Mouse (Mus musculus): ENCODE data around the gene Trp53i11. TPM values are rescaled to one million over a fixed set of nuclear protein-coding genes. Genes with fewer than 3 reads are reported as not detected.

The Trp53i11 gene
- polyA plus RNA-seq, 1 experiment from 2014 or later = 142 TPM

DNA sequence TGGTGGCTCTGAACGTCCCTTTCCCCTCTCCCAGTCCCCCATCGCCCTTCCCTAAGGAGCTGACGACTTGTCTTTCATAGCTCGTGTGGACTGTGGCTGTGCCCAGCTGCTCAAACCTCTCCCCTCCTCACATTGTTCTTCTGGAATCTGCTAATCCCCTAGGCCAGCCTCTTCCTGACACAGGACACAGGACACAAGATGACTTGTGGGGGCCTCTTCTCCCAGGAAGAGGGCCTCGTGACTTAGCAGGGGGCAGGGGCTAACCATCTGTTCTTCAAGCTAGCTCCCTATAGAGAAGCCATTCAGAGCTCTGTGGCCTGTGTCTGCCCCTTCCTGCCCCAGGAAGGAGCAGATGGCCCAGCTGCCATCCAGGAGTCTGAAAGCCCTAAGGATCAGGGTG lies 13.2 kb upstream of the Trp53i11 start:
- no peak overlapping the region for H3K9ac ChIP-seq (replicated peaks)
- H3K4me3 ChIP-seq = no peak overlapping the region
- WGBS = 2% methylated on average over 5 of the region's 5 CpGs
- peaks cover 72% of the 10 kb centered on the region for H3K4me1 ChIP-seq
- H3K27me3 ChIP-seq = peaks cover 15% of the 10 kb centered on the region
- ATAC-seq (ENCODE audit: low FRiP score, low read depth) = peak; percentile 63
- peak overlapping the region; percentile 93 for H3K27ac ChIP-seq (replicated peaks)
- H3K4me2 ChIP-seq (replicated peaks) = peak overlapping the region; percentile 15; the same call in 1 of the 2 replicates
- no peaks in the 10 kb centered on the region for H3K9me3 ChIP-seq
- no peaks in the 10 kb centered on the region for H3K36me3 ChIP-seq

DNA sequence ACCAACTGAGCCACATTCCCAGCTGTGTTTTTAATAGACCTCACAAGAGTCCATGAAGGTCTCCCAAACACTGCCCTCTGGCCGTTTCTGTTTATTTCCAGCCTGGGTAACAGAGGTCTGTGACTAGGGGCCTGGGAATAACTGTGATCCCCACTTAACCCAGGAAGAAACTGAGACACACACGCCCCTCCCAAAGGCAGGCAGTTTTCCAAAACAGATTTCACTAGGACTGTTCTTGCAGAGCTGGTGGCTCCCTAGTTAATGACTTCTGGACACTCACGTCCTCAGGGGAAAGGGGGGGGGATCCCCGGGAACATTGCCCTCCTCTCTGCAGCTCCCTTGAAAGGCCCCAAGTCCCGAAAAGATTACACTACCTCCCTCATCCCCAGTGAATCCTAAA lies 12.1 kb upstream of the Trp53i11 start:
- no peak overlapping the region for H3K4me2 ChIP-seq (replicated peaks)
- peak overlapping the region; percentile 93 for H3K27ac ChIP-seq (replicated peaks)
- H3K9me3 ChIP-seq = no peaks in the 10 kb centered on the region
- peaks cover 21% of the 10 kb centered on the region for H3K27me3 ChIP-seq
- WGBS = 21% methylated on average over 5 of the region's 5 CpGs
- H3K36me3 ChIP-seq = no peaks in the 10 kb centered on the region
- no peak for ATAC-seq (ENCODE audit: low FRiP score, low read depth)
- H3K4me1 ChIP-seq = peaks cover 83% of the 10 kb centered on the region
- no peak overlapping the region for H3K9ac ChIP-seq (replicated peaks)
- H3K4me3 ChIP-seq = no peak overlapping the region

DNA sequence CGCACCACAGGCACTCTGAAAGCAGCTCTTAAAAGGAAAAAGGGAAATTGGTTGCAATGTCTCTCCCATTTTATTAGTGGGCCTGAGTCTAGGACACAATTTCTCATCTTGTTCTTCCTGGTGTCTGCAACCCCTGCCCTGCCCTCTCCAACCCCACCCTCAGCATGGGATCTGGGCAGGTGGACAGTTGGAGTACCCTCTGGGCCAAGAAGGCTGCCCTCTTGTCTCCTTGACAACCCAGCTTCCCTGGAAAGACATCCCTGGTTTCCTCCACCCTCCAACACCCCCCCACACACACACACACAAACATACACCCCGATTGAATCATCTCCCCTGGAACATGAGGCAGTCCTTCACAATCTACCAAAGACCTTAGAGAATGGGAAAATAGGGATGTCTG lies 11.6 kb upstream of the Trp53i11 start:
- Histone ChIP-seq H3K9ac (replicated peaks) (no peak overlapping the region), H3K4me3 (no peak overlapping the region), H3K4me2 (replicated peaks) (0 out of 2 replicates have a peak overlapping the region, but pooled peaks have one; percentile 31), H3K27me3 (peaks cover 21% of the 10 kb centered on the region), H3K27ac (replicated peaks) (peak overlapping the region; percentile 93), H3K36me3 (no peaks in the 10 kb centered on the region), H3K9me3 (no peaks in the 10 kb centered on the region), H3K4me1 (peaks cover 87% of the 10 kb centered on the region)
- ATAC-seq (ENCODE audit: low FRiP score, low read depth) = no peak
- 70% methylated on average over 2 of the region's 2 CpGs for WGBS

DNA sequence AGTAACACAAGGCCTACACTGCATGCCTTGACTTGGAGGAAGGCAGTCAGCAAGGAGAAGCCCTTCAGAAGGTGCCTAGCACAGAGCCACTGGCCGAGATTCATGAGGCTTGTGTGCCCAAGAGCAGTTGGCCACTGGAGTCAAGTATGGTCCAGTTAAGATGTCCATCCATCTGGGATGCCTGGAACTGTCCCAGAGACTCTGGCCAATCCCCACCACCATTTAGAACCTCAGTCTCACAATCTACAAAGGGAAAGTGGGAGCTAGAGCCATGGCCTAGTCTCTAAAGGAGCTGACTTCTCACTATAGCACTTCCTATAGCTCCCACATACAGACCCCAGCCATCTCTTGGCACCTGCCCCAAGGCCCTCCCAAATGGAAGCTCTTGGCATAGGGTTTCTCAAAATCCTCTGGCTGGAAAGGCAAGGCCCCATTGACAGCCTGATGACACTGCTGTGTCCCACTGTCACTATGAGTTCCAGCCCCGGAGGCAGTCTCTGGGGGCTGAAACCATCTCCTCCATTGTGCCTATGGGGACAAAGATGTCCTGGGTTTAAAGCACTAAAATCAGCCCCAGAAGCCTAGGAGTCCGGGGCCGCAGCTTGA lies 11.1 kb upstream of the Trp53i11 start:
- ATAC-seq (ENCODE audit: low FRiP score, low read depth) = peak; percentile 4
- peak overlapping the region; percentile 31 for H3K4me2 ChIP-seq (replicated peaks)
- no peak overlapping the region for H3K4me3 ChIP-seq
- 19% methylated on average over 4 of the region's 4 CpGs for WGBS
- H3K36me3 ChIP-seq = no peaks in the 10 kb centered on the region
- no peaks in the 10 kb centered on the region for H3K9me3 ChIP-seq
- peak overlapping the region; percentile 93 for H3K27ac ChIP-seq (replicated peaks)
- peaks cover 21% of the 10 kb centered on the region for H3K27me3 ChIP-seq
- H3K4me1 ChIP-seq = peaks cover 82% of the 10 kb centered on the region
- 0 out of 2 replicates have a peak overlapping the region, but pooled peaks have one; percentile 4 for H3K9ac ChIP-seq (replicated peaks)

DNA sequence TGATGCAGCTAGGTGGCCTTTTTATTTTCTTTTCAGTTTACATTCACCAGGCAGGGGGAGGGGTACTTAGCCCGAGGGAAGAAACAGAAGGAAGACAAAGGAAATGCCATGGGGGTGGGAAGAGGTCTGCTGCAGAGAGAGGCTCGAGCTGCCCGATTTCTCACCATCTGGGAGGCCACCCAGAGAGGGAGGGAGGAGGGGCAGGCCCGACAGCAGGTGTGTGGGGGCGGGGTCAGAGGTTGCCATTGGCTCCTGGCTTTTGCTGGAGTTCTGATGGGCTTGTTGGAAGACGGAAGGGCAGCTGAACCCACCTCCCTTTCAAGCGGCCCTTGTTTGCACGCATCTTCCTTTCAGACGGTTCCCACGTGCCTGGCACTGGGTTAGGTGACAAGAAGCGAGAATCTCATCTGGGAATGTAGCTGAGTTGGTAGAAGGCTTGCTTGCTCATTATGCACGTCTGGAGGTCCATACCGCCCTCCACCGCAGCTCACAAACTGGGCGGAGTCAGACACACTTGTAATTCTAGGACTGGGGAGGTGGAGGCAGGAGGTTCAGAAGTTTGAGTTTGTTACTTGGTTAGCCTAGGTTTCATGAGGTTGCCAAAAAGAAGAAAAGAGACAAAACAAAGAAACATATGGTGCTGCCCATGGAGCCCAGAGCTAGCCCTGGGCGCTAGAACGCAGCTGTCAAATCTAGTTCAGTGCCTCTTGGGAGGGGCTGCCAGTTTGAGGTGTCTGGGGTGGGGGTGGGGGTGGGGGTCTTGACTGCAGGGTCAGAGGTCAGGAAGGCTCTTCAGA lies 10.3 kb upstream of the Trp53i11 start:
- 4% methylated on average over 17 of the region's 17 CpGs for WGBS
- ATAC-seq (ENCODE audit: low FRiP score, low read depth) = peak; percentile 66
- 0 out of 2 replicates have a peak overlapping the region, but pooled peaks have one; percentile 7 for H3K4me3 ChIP-seq
- no peaks in the 10 kb centered on the region for H3K9me3 ChIP-seq
- peak overlapping the region; percentile 31 for H3K4me2 ChIP-seq (replicated peaks)
- H3K27me3 ChIP-seq = peaks cover 21% of the 10 kb centered on the region
- peak overlapping the region; percentile 93 for H3K27ac ChIP-seq (replicated peaks)
- H3K4me1 ChIP-seq = peaks cover 81% of the 10 kb centered on the region
- H3K36me3 ChIP-seq = no peaks in the 10 kb centered on the region
- no peak overlapping the region; the same call in 1 of the 2 replicates for H3K9ac ChIP-seq (replicated peaks)

DNA sequence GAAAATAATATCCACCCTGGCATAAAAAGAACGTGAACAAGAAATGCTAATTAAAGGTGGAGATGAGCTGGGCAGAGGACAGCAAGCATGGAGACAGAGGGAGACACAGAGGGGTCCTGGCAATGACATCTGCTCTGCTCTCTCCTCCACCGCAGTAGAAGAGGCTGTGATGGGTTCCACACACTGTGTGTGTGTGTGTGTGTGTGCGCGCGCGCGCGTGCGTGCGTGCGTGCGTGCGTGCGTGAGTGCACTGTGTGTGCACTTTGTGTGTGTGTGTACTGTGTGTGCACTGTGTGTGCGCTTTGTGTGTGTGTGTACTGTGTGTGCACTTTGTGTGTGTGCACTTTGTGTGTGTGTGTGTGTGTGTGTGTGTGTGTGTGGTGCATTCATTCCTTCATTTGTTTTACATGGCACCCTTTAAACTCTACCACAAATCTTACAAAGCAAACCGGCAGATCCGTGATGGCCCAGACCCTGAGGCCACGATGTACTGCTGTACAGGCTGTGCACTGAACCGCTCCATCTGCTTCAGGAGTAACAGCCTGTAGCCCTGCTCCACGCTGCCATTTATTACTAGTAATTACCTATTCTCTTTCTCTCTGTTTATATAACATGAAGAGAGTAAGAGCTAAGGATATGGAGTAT lies 9.6 kb upstream of the Trp53i11 start:
- Histone ChIP-seq H3K9ac (replicated peaks) (no peak overlapping the region), H3K27me3 (peaks cover 27% of the 10 kb centered on the region), H3K27ac (replicated peaks) (peak overlapping the region; percentile 93), H3K4me3 (no peak overlapping the region), H3K4me1 (peaks cover 74% of the 10 kb centered on the region), H3K36me3 (no peaks in the 10 kb centered on the region), H3K9me3 (no peaks in the 10 kb centered on the region), H3K4me2 (replicated peaks) (peak overlapping the region; percentile 31; the same call in 1 of the 2 replicates)
- no peak for ATAC-seq (ENCODE audit: low FRiP score, low read depth)
- 74% methylated on average over 20 of the region's 20 CpGs for WGBS

DNA sequence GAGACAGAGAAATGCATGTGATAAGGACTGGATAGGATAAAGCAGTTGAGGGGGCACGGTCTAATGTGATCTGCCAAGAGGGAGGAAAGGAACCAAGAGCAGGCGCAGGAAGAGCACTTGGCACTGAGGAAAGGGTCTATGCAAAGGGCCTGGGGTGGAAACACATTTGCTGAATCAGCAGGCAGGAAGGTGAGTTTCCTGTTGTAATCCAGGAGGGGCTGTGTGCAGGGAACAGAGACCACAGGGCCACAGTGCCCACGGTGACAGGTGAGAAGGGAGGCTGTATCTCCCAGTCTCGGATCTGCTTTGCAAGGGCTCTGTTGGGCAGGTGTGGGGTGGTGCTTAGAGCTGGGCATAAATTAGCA lies 9.1 kb upstream of the Trp53i11 start:
- peak overlapping the region; percentile 93 for H3K27ac ChIP-seq (replicated peaks)
- no peak for ATAC-seq (ENCODE audit: low FRiP score, low read depth)
- no peak overlapping the region for H3K4me3 ChIP-seq
- H3K9me3 ChIP-seq = no peaks in the 10 kb centered on the region
- H3K4me1 ChIP-seq = peaks cover 69% of the 10 kb centered on the region
- no peaks in the 10 kb centered on the region for H3K36me3 ChIP-seq
- H3K4me2 ChIP-seq (replicated peaks) = no peak overlapping the region
- peaks cover 31% of the 10 kb centered on the region for H3K27me3 ChIP-seq
- WGBS = 87% methylated on average over 4 of the region's 4 CpGs
- H3K9ac ChIP-seq (replicated peaks) = no peak overlapping the region

DNA sequence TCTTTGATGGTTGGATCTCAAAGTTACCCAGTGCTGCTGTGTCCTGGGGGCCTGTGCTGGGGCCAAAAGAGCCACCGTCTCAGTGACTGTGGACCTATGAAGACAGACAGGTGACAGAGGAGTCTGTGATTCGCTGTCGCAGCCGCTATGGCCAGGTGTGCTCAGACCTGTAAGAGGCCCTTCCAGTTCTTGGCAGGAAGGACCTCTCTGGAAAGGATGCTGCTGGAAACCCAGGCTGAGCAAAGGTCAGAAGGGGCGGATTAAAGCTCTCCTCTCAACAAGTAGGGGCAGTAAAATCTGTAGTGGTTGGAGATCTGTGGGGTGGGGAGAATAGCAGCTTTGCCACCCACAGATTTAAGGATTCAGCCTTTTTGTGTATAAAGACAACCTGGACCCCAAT lies 7.7 kb upstream of the Trp53i11 start:
- 40% methylated on average over 5 of the region's 5 CpGs for WGBS
- H3K27me3 ChIP-seq = peaks cover 39% of the 10 kb centered on the region
- no peaks in the 10 kb centered on the region for H3K36me3 ChIP-seq
- H3K27ac ChIP-seq (replicated peaks) = peak overlapping the region; percentile 81
- H3K4me3 ChIP-seq = no peak overlapping the region
- peaks cover 56% of the 10 kb centered on the region for H3K4me1 ChIP-seq
- no peak for ATAC-seq (ENCODE audit: low FRiP score, low read depth)
- no peaks in the 10 kb centered on the region for H3K9me3 ChIP-seq
- no peak overlapping the region for H3K9ac ChIP-seq (replicated peaks)
- peak overlapping the region; percentile 57 for H3K4me2 ChIP-seq (replicated peaks)

DNA sequence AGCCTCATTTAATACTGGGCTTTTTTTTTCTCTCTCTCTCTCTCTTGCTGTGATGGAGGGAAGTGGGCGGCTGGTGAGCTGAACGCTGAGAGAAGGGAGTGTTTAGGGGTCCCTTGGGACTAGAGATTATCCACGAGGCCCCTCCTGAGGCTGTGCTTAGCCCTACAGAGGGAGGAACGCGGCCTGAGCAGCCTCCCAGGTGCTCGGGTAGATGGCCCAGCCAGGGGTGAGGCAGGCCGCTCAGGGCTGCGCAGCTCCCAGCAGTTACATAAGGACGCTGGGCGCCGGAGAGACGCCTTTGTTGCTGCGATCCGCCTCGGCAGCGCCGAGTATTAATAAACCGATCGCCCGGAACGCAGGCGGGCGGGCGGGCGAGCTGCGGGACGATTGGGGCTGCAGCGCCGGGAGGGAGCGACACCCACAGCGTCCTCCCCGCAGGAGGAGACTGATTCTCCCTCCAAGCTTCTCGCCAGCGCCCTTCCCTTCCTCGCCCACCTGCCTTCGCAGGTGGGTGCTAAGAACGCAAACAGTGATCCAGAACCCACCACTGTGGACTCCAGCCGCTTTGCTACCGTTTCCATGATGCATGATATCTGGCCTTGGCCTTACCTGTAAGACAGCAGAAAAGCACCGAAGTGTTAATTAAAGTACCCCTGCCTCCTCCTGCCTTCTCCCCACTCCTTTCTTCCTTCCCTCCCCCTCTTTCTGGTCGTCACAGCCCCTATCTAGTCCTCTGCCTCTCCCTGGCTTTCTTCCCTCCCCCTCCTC lies 7.1 kb upstream of the Trp53i11 start:
- peaks cover 45% of the 10 kb centered on the region for H3K27me3 ChIP-seq
- peak; percentile 31; the same call in 1 of the 2 replicates for ATAC-seq (ENCODE audit: low FRiP score, low read depth)
- H3K4me2 ChIP-seq (replicated peaks) = peak overlapping the region; percentile 57
- peaks cover 50% of the 10 kb centered on the region for H3K4me1 ChIP-seq
- peak overlapping the region; percentile 72 for H3K9ac ChIP-seq (replicated peaks)
- no peaks in the 10 kb centered on the region for H3K9me3 ChIP-seq
- H3K36me3 ChIP-seq = no peaks in the 10 kb centered on the region
- peak overlapping the region; percentile 38 for H3K4me3 ChIP-seq
- under 1% methylated on average over 41 of the region's 41 CpGs for whole genome bisulfite sequencing
- peak overlapping the region; percentile 81 for H3K27ac ChIP-seq (replicated peaks)

DNA sequence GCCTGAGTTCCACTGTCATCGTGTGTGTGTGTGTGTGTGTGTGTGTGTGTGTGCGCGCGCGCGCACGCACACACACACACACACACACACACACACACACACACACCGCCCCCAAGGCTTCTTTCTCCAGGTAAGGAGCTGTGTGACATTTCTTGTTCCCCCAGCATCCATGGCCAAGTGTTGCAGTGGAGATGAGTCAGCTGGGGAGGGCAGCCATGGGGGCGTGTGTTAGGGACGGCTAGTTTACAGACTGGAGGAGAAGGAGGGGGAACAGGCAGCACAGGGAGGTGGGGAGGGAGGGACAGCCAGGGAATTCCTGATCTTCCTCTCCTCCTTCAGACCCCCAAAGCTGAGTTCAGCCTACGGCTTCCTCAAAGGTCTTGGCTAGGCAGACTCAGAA lies 4.5 kb upstream of the Trp53i11 start:
- Histone ChIP-seq H3K27me3 (peaks cover 52% of the 10 kb centered on the region), H3K4me2 (replicated peaks) (no peak overlapping the region), H3K9me3 (no peaks in the 10 kb centered on the region), H3K9ac (replicated peaks) (no peak overlapping the region), H3K4me3 (no peak overlapping the region), H3K36me3 (no peaks in the 10 kb centered on the region), H3K4me1 (peaks cover 30% of the 10 kb centered on the region), H3K27ac (replicated peaks) (no peak overlapping the region)
- no peak for ATAC-seq (ENCODE audit: low FRiP score, low read depth)
- WGBS = 78% methylated on average over 11 of the region's 11 CpGs

DNA sequence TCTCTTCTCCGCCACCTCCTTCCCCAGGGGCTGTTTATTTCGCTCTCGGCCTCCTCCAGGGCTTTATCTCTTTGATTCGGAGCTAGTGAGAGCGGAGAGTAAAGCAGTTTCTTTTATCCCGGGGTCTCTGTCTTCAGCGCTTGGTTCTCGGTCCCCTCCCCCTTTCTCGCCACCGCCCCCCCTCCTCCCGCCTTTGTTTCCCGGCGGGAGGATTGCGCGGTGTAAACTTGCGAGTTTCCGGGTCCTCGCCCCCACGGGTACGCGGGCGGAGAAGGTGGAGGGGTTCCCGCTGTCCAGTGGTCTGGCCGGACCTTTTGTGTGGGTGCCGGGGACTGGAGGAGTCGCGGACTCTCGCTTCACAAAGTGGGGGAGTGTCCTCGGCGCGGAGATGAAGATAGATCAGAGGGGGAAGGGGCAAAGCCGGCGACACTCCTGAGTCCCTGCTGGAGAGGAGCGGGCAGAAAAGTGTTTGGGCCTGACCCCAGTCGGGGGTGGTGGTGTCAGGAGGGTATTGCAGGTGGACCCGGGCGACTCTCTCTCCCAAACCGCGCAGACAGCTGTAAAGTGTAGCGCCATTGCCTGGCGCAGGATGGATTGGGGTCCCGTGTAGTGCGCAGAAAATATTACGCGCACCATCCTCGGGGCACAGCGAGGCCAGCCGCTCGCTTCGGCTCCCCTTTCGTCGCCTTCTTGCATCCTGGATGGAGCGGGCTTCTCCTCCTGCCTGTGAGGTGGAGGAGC lies 842 bp downstream of the Trp53i11 start:
- under 1% methylated on average over 53 of the region's 53 CpGs for WGBS
- H3K4me3 ChIP-seq = peak overlapping the region; percentile 94
- H3K27ac ChIP-seq (replicated peaks) = peak overlapping the region; percentile 94
- H3K9ac ChIP-seq (replicated peaks) = peak overlapping the region; percentile 98
- H3K36me3 ChIP-seq = no peaks in the 10 kb centered on the region
- peak; percentile 16; the same call in 1 of the 2 replicates for ATAC-seq (ENCODE audit: low FRiP score, low read depth)
- peaks cover 24% of the 10 kb centered on the region for H3K27me3 ChIP-seq
- no peaks in the 10 kb centered on the region for H3K9me3 ChIP-seq
- H3K4me2 ChIP-seq (replicated peaks) = peak overlapping the region; percentile 78
- peaks cover 53% of the 10 kb centered on the region for H3K4me1 ChIP-seq
